Mouse (Mus musculus) liver, adult (tissue): ENCODE measurements around the gene Tmem160.

Source experiments
- GATA4 ChIP-seq: IDR thresholded peaks from 2 replicates; pipeline ENCODE4 v1.6.1; 2014; ENCODE audit warnings: mild to moderate bottlenecking, low read length; ENCODE audit not compliant: insufficient replicate concordance

Tmem160 gene

GRCm38 (mm10) chr7:16422222-16422856 is 30.2 kb upstream of the Tmem160 start:
- TF ChIP-seq GATA4: no peak

- TF ChIP-seq GATA4: no peak
Observed at GRCm38 (mm10) chr7:16423731-16424130, 28.8 kb upstream of the Tmem160 start.

GRCm38 (mm10) chr7:16425721-16426120 is 26.9 kb upstream of the Tmem160 start:
- TF ChIP-seq GATA4: no peak

GRCm38 (mm10) chr7:16426129-16426729 is 26.4 kb upstream of the Tmem160 start:
- TF ChIP-seq GATA4: no peak

- TF ChIP-seq GATA4: no peak
Observed at GRCm38 (mm10) chr7:16433352-16433971, 19.1 kb upstream of the Tmem160 start.

GRCm38 (mm10) chr7:16435088-16435487 is 17.5 kb upstream of the Tmem160 start:
- TF ChIP-seq GATA4: no peak

GRCm38 (mm10) chr7:16441241-16441640 is 11.3 kb upstream of the Tmem160 start:
- no peak for TF ChIP-seq GATA4

- no peak for TF ChIP-seq GATA4
Observed at GRCm38 (mm10) chr7:16451656-16452055, 923 bp upstream of the Tmem160 start.

GRCm38 (mm10) chr7:16453118-16453711 is 636 bp downstream of the Tmem160 start:
- TF ChIP-seq GATA4: no peak

GRCm38 (mm10) chr7:16455016-16455415 is 2.4 kb downstream of the Tmem160 start:
- no peak for TF ChIP-seq GATA4

GRCm38 (mm10) chr7:16456289-16456688 is 3.7 kb downstream of the Tmem160 start:
- TF ChIP-seq GATA4: no peak

- no peak for TF ChIP-seq GATA4
Observed at GRCm38 (mm10) chr7:16460566-16460965, 8.0 kb downstream of the Tmem160 start.

GRCm38 (mm10) chr7:16461151-16461550 is 8.6 kb downstream of the Tmem160 start:
- TF ChIP-seq GATA4: no peak

- no peak for TF ChIP-seq GATA4
Observed at GRCm38 (mm10) chr7:16461705-16462104, 9.1 kb downstream of the Tmem160 start.

- no peak for TF ChIP-seq GATA4
Observed at GRCm38 (mm10) chr7:16463214-16463613, 10.6 kb downstream of the Tmem160 start.

GRCm38 (mm10) chr7:16465160-16465559 is 12.6 kb downstream of the Tmem160 start:
- TF ChIP-seq GATA4: no peak

- TF ChIP-seq GATA4: no peak
Observed at GRCm38 (mm10) chr7:16465568-16465967, 13.0 kb downstream of the Tmem160 start.

GRCm38 (mm10) chr7:16466565-16466964 is 14.0 kb downstream of the Tmem160 start:
- TF ChIP-seq GATA4: no peak
